Mouse (Mus musculus) bone marrow macrophage, adult 2 months (primary cell): ENCODE measurements at regions not wholly inside any gene's neighbourhood (a gene's known extent, or its start where the extent isn't known, plus 50 kb on each side); places are given as distances from the start of the nearest gene placed in this dataset.

ENCODE experiments used
- H3K27ac ChIP-seq: 2 replicates; pipeline ENCODE4 v1.5.1; 2012; ENCODE audit warnings: low read depth, low read length; ENCODE audit not compliant: insufficient read depth
- H3K4me1 ChIP-seq: 2 replicates; pipeline ENCODE4 v1.6.1; 2012; ENCODE audit warnings: low read length; ENCODE audit not compliant: control insufficient read depth, insufficient read depth
- H3K4me3 ChIP-seq: 2 replicates; pipeline ENCODE4 v1.5.1; 2012; ENCODE audit warnings: mild to moderate bottlenecking, low read length, moderate library complexity; ENCODE audit not compliant: insufficient read depth
- CTCF ChIP-seq: IDR thresholded peaks from 2 replicates; pipeline ENCODE4 v1.5.1; 2012; ENCODE audit warnings: low read depth, mild to moderate bottlenecking, low read length, moderate library complexity
- POLR2A ChIP-seq: IDR thresholded peaks from 2 replicates; pipeline ENCODE4 v1.6.1; 2012; ENCODE audit warnings: mild to moderate bottlenecking, low read depth, low read length, borderline replicate concordance

- Histone ChIP-seq H3K27ac (no peak overlapping the region), H3K4me1 (no peaks in the 10 kb centered on the region), H3K4me3 (no peak overlapping the region)
- TF ChIP-seq POLR2A (no peak), CTCF (no peak)
Observed at GRCm38 (mm10) chr4:55703346-55703916, 171.2 kb upstream of the Klf4 start.

GRCm38 (mm10) chr4:55701334-55701733 is 169.1 kb upstream of the Klf4 start:
- H3K4me1 ChIP-seq: peaks cover 4% of the 10 kb centered on the region
- TF ChIP-seq POLR2A (no peak), CTCF (no peak)
- H3K4me3 ChIP-seq: no peak overlapping the region
- no peak overlapping the region for H3K27ac ChIP-seq

- no peak overlapping the region for H3K4me3 ChIP-seq
- TF ChIP-seq CTCF: no peak
- H3K27ac ChIP-seq: no peak overlapping the region
Observed at GRCm38 (mm10) chr4:55699917-55700316, 167.7 kb upstream of the Klf4 start.

GRCm38 (mm10) chr4:55699161-55699560 is 166.9 kb upstream of the Klf4 start:
- TF ChIP-seq CTCF (no peak), POLR2A (no peak)
- H3K4me1 ChIP-seq: peaks cover 4% of the 10 kb centered on the region
- H3K27ac ChIP-seq: no peak overlapping the region
- H3K4me3 ChIP-seq: no peak overlapping the region

More at GRCm38 (mm10) chr4:55699917-55700316, 167.7 kb upstream of the Klf4 start:
- peaks cover 4% of the 10 kb centered on the region for H3K4me1 ChIP-seq

GRCm38 (mm10) chr4:55697108-55697507 is 164.8 kb upstream of the Klf4 start:
- Histone ChIP-seq H3K27ac (no peak overlapping the region), H3K4me1 (peaks cover 5% of the 10 kb centered on the region), H3K4me3 (no peak overlapping the region)
- TF ChIP-seq CTCF (no peak), POLR2A (no peak)

GRCm38 (mm10) chr4:55696428-55696827 is 164.2 kb upstream of the Klf4 start:
- H3K27ac ChIP-seq: no peak overlapping the region
- H3K4me3 ChIP-seq: no peak overlapping the region
- peaks cover 5% of the 10 kb centered on the region for H3K4me1 ChIP-seq
- no peak for TF ChIP-seq CTCF
- no peak for TF ChIP-seq POLR2A

- H3K4me3 ChIP-seq: no peak overlapping the region
- no peak overlapping the region for H3K27ac ChIP-seq
- TF ChIP-seq POLR2A (no peak), CTCF (no peak)
- H3K4me1 ChIP-seq: peaks cover 5% of the 10 kb centered on the region
Observed at GRCm38 (mm10) chr4:55695246-55695645, 163.0 kb upstream of the Klf4 start.

- H3K4me3 ChIP-seq: no peak overlapping the region
- H3K4me1 ChIP-seq: peaks cover 2% of the 10 kb centered on the region
- no peak overlapping the region for H3K27ac ChIP-seq
- no peak for TF ChIP-seq POLR2A
- TF ChIP-seq CTCF: no peak
Observed at GRCm38 (mm10) chr4:55689479-55689878, 157.2 kb upstream of the Klf4 start.

GRCm38 (mm10) chr4:55686771-55687170 is 154.5 kb upstream of the Klf4 start:
- H3K27ac ChIP-seq: no peak overlapping the region

GRCm38 (mm10) chr4:55672288-55672687 is 140.0 kb upstream of the Klf4 start:
- Histone ChIP-seq H3K27ac (no peak overlapping the region), H3K4me3 (no peak overlapping the region), H3K4me1 (no peaks in the 10 kb centered on the region)
- TF ChIP-seq POLR2A (no peak), CTCF (no peak)

More at GRCm38 (mm10) chr4:55686771-55687170, 154.5 kb upstream of the Klf4 start:
- no peak for TF ChIP-seq POLR2A
- TF ChIP-seq CTCF: no peak
- H3K4me1 ChIP-seq: no peaks in the 10 kb centered on the region
- H3K4me3 ChIP-seq: no peak overlapping the region

- H3K4me1 ChIP-seq: no peaks in the 10 kb centered on the region
- TF ChIP-seq POLR2A (no peak), CTCF (no peak)
Observed at GRCm38 (mm10) chr4:55670258-55670657, 138.0 kb upstream of the Klf4 start.

More at GRCm38 (mm10) chr4:55670258-55670657, 138.0 kb upstream of the Klf4 start:
- H3K27ac ChIP-seq: no peak overlapping the region
- H3K4me3 ChIP-seq: no peak overlapping the region
